Mouse (Mus musculus): ENCODE results near the gene Poc5.
A peak's percentile ranks its signal among the peaks of the same experiment; 100 is the strongest.

GRCm38 (mm10) chr13:96388042-96388888 lies at the start of gene Poc5:
- TF ChIP-seq CTCF (IDR thresholded peaks at IDR 0.05; ENCODE audit: control insufficient read depth, insufficient read depth, low read length) (no peak), POLR2A (IDR thresholded peaks at IDR 0.05; ENCODE audit: borderline replicate concordance, control insufficient read depth, low read depth, low read length) (peak; percentile 80; the same call in 1 of the 2 replicates)

All from bone marrow, adult 2 months (tissue).